Comparison of ENCODE assay signal across 10 mouse cellular contexts in genomic region chrX:168717969-168718368, GRCm38 (mm10). TPM values are rescaled to one million over a fixed set of nuclear protein-coding genes. Genes with fewer than 3 reads are reported as not detected.
A peak's percentile ranks its signal among the peaks of the same experiment; 100 is the strongest.
DNase-seq lines count a peak whose midpoint lies in the region; TF ChIP-seq lines count a peak whose summit lies in the region.
"Had no signal": no experiment of that assay in that cellular context is flagged by ENCODE, and none has a peak within 500 bp of the region (broad histone marks: within the 10 kb centered on the region; RNA-seq: fewer than 3 reads in every experiment).

No protein-coding gene starts in this region.

- H3K9me3 ChIP-seq in CH12.LX (replicated peaks; ENCODE audit: low read length), result no peaks in the 10 kb centered on the region
- H3K9me3 ChIP-seq: limb, embryonic 13.5 days; neural tube, embryonic 12.5 days had no signal

- no peak overlapping the region for H3K4me3 ChIP-seq in CH12.LX (replicated peaks in 1 of 3; ENCODE audit: low read depth in 2 of 3, low read length in 2 of 3, poor library complexity in 1 of 3)
- H3K4me3 ChIP-seq: limb, embryonic 13.5 days; neural tube, embryonic 12.5 days had no signal

- H3K4me2 ChIP-seq in CH12.LX (ENCODE audit: insufficient read depth, low read depth, poor library complexity, severe bottlenecking), result no peak overlapping the region
- H3K4me2 ChIP-seq: limb, embryonic 13.5 days; neural tube, embryonic 12.5 days had no signal

- TF ChIP-seq EP300 in CH12.LX (IDR thresholded peaks at IDR 0.05; ENCODE audit: low read length), result no peak

- no peaks in the 10 kb centered on the region for H3K79me2 ChIP-seq in CH12.LX (replicated peaks; ENCODE audit: control insufficient read depth, extremely low read depth, insufficient read depth, poor library complexity, severe bottlenecking)

- H3K9ac ChIP-seq in CH12.LX (ENCODE audit: insufficient read depth, low read depth), result no peak overlapping the region
- H3K9ac ChIP-seq: limb, embryonic 13.5 days; neural tube, embryonic 12.5 days had no signal

- TF ChIP-seq CTCF in CH12.LX (conservative IDR thresholded peaks at IDR 0.05 in 1 of 2, IDR thresholded peaks at IDR 0.05 in 1 of 2; ENCODE audit: low read depth in 2 of 2, low read length in 2 of 2), result peak in 1 of 2 experiments; percentile 54; a peak in 2 of 4 replicates

- no peaks in the 10 kb centered on the region for H3K36me3 ChIP-seq in CH12.LX (replicated peaks in 1 of 2; ENCODE audit: control insufficient read depth in 1 of 2, insufficient read depth in 1 of 2, low read length in 1 of 2)
- H3K36me3 ChIP-seq: limb, embryonic 13.5 days; neural tube, embryonic 12.5 days had no signal

- dilution Hi-C loops in CH12.LX (cut with MboI; ENCODE audit: extremely low pct_ligation_motif_present, extremely low pct_unique_long_range_greater_than_20kb, low sequenced_read_pairs), result no loop called here

- in situ Hi-C loops in CH12.LX (cut with MboI; ENCODE audit: low pct_ligation_motif_present, low pct_unique_long_range_greater_than_20kb, low sequenced_read_pairs), result no loop called here

- no peaks in the 10 kb centered on the region for H3K27me3 ChIP-seq in CH12.LX (replicated peaks)
- H3K27me3 ChIP-seq: neural tube, embryonic 12.5 days had no signal

- H3K27ac ChIP-seq in CH12.LX (ENCODE audit: insufficient read depth, low read depth), result no peak overlapping the region
- H3K27ac ChIP-seq: limb, embryonic 13.5 days; neural tube, embryonic 12.5 days had no signal

- no peak; the same call in none of the 2 replicates for TF ChIP-seq RAD21 in CH12.LX (IDR thresholded peaks at IDR 0.05; ENCODE audit: low read depth, low read length)

- no peak for TF ChIP-seq POLR2A in CH12.LX (IDR thresholded peaks at IDR 0.05; ENCODE audit: low read depth, low read length)

- peak; percentile 3 for DNase-seq in embryo, embryonic 10 days (ENCODE audit: low spot score)
- no peak for DNase-seq in embryo, embryonic 9.5 days (ENCODE audit: extremely low spot score)
- peak; percentile 4 for DNase-seq in layer of hippocampus, adult 11-12 months (ENCODE audit: low spot score)
- DNase-seq in layer of hippocampus, postnatal 36 days, result no peak
- DNase-seq in CH12.LX (ENCODE audit: extremely low read depth), result peak; percentile 12
- peak; percentile 7 for DNase-seq in induced T-regulatory cell, adult 2 months (ENCODE audit: low read depth)
- no peak for DNase-seq in spleen, postnatal 14 days (ENCODE audit: low spot score in 2 of 2)
- DNase-seq in urinary bladder, adult 2 months (ENCODE audit: low spot score), result no peak

- no peaks in the 10 kb centered on the region for H3K4me1 ChIP-seq in CH12.LX (ENCODE audit: control insufficient read depth in 1 of 2, insufficient read depth in 2 of 2)
- H3K4me1 ChIP-seq: limb, embryonic 13.5 days; neural tube, embryonic 12.5 days had no signal

TF ChIP-seq in CH12.LX, 34 proteins besides CTCF, POLR2A, EP300 and RAD21:
- TF ChIP-seq SMC3 (IDR thresholded peaks at IDR 0.05; ENCODE audit: low read depth, low read length), result peak; percentile 38
- TF ChIP-seq JUN (IDR thresholded peaks at IDR 0.05; ENCODE audit: insufficient read depth, low read depth, low read length), result no peak

RNA-seq across cellular contexts. Expression of gene Msl3, which starts 44.3 kb away (rescaled TPM):
- 10 to 100 TPM; 21.8 to 23.7 TPM for total RNA-seq in layer of hippocampus, postnatal 36 days (2021)
- total RNA-seq in CH12.LX (2012; rRNA removed) (27.6 and 32.4 TPM in 2 replicates), CH12.LX (2014; rRNA removed) (79.9 and 84.5 TPM in 2 replicates)
- polyA plus RNA-seq in CH12.LX (2012; ENCODE audit: insufficient read length, low read depth), result 41.9 and 42.7 TPM in 2 replicates
- polyA plus RNA-seq in urinary bladder, adult 2 months (2012; rRNA removed), result 36.7 and 37.9 TPM in 2 replicates

Comparison
In these comparisons a context has a peak if more than half of its experiments do, and no peak if none do; other contexts are left out.
1. DNase-seq: peak in embryo, embryonic 10 days (single experiment), layer of hippocampus, adult 11-12 months (single experiment), CH12.LX (single experiment) and induced T-regulatory cell, adult 2 months (single experiment); none in embryo, embryonic 9.5 days (single experiment), layer of hippocampus, postnatal 36 days (0 of 2), spleen, postnatal 14 days (0 of 2) and urinary bladder, adult 2 months (single experiment).